Mouse (Mus musculus) brain, embryonic 14.5 days (tissue): ENCODE data around the gene Capn7. TPM values are rescaled to one million over a fixed set of nuclear protein-coding genes. Genes with fewer than 3 reads are reported as not detected.

ENCODE experiments used
- DNase-seq: peaks from one replicate; pipeline ENCODE4 v3.0.0-alpha.2; 2011; ENCODE audit warnings: low read depth
- CTCF ChIP-seq: fragments of 200-500 bp; IDR thresholded peaks from 2 replicates; pipeline ENCODE4 v1.5.1; 2012; ENCODE audit warnings: inconsistent platforms, mild to moderate bottlenecking, moderate library complexity, borderline replicate concordance; ENCODE audit not compliant: insufficient read depth, insufficient read length; ENCODE audit errors: extremely low read depth
- POLR2A ChIP-seq: fragments of 200-500 bp; IDR thresholded peaks from 2 replicates; pipeline ENCODE4 v1.6.1; 2012; ENCODE audit warnings: mild to moderate bottlenecking, inconsistent platforms, borderline replicate concordance; ENCODE audit not compliant: poor library complexity, insufficient read depth, insufficient read length, severe bottlenecking; ENCODE audit errors: extremely low read depth
- polyA plus RNA-seq: library from polyadenylated mRNA; depleted of rRNA; stranded (reverse); fragments of >200 nt; gene quantifications from 2 replicates; pipeline ENCODE4 v1.2.3, GENCODE M21; 2012; rRNA removed

The Capn7 gene
- polyA plus RNA-seq: 61.6 and 67.7 TPM in 2 replicates

DNA sequence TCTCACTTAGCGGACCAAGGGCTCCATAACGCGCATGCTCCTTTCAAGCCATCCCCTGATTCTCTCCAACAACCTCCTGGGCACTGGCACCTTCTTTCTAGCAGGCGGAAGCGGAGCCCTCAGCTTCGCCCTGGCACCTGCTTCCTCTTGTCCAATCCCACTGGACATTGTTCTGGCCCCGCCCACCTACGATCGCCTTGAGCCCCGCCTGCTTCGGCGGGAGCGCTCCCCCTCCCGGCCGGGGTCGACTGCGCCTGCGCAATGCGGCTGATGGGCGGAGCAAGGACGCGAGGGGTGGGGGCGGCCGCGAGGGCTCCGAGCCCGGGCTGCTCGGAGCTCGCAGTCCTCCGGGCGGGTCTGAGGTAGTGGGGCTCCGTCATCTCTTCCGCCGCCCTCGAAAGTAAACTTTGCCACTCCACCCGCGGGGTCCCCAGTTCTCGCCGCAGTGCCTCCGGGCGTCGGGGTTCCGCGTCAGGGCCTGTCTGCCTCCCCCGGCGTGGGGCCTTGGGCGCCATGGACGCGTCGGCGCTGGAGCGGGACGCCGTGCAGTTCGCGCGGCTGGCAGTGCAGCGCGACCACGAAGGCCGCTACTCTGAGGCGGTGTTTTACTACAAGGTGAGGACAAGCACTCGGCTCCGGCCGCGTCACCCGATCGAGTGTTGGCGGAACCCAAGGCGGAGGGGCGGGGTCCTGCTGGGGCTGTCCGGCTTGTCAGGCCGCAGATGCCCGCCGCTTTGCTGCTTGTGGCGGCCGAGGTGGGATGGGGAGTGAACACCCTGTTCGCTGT lies at the start of gene Capn7:
TSS of gene Capn7 (plus strand) at position 270 of the 787 bp plus-strand sequence.
- TF ChIP-seq CTCF (0 out of 2 replicates have a peak, but pooled peaks have one; percentile 3), POLR2A (peak; percentile 95)
- peak; percentile 99 for DNase-seq

DNA sequence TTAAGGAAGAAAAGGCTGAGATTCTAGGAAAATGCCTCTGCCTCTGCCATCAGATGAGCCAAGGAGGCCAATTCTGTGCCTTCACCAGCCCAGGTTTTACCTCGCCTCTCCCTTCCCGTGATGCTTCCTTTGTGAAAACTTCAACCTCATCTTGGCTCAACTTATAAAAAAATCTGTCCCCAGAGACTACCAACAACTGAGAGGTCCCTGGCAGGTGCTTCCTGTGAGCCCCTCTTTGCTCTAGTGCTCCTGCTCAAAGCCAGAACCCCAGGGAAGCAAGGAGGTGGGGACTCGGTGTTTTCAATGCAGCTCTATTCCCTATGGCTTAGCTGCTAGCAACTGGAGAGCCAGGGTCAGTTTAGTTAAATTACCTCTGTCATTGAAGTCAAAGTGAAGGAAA lies 23.2 kb upstream of the Capn7 start:
- DNase-seq: no peak
- TF ChIP-seq CTCF (no peak), POLR2A (no peak)

DNA sequence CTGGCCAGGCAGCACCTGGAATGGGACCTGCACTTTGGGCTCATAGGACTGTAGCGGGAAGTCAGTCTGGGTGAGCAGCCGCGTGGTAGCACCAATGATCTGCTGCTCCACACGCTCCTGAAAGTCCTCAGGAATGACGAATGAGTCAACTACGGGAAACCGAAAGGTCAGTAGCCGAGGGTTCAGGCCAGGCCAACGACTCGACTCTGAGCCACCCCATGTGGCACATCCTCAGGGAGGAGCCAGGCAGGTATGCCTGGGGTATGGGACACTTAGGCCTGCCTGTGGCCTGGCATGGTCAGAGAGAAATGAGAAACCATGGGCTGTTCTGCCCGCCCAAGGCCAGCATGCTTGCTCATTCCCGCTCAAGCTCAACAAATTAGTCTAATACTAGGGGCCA lies 19.8 kb upstream of the Capn7 start:
- DNase-seq: no peak
- TF ChIP-seq POLR2A: no peak
- no peak for TF ChIP-seq CTCF

DNA sequence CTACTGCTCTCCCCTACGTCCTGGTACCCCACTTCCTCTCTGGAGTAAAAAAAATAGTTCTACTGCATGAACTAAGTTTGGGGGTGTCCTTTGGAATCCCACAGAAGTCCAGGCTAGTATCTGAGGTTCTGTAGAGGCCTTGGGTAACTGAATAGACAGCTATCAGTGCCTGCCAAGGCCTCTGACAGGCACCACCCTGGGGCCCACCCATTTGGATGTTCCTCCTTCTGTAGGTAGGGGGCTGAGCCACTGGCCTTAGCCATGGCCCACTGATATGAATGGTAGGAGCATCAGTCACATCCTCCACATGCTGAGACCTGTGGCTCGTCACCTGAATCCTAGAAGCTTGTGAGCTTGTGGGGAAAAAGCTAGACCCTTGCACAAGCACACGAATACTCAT lies 18.7 kb upstream of the Capn7 start:
- DNase-seq: no peak

DNA sequence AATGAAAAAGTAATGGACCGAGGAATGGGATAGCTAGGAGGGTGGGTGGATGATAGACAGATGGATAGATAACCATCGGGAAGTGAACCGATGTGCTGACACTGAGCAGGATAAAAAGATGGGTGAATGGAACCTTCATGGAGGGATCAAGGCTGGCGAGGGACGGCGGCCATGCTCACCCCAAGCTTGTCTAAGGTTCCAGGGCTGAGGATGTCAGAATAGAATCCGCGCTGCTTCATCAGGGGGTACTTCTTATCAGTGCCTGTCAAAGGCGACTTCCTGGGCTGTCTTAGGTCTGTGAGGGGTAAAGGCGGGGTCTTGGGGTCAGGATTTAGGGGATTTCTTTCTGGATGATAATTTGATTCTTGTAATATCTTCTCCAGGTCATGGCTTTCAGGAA lies 16.9 kb upstream of the Capn7 start:
- TF ChIP-seq POLR2A (no peak), CTCF (no peak)

More for the DNA sequence above, 18.7 kb upstream of the Capn7 start:
- TF ChIP-seq CTCF (no peak), POLR2A (no peak)

DNA sequence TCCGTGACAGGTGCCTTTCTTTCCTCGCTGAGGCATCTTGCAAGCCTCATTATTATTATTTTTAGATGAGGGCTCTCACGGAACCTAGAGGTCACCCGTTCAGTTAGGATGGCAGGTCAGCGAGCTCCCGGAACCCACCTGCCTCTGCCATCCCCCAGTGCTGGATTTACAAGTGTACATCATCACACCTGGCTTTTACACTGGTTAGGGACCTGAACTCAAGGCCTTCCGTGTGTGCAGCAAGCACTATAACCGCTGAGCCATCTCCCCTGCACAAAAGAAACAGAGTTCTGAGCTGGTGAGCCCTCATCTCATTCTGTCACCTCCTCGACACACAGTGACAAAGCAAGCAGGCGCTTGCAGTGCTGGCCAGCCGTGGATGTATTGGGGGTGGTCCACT lies 15.3 kb upstream of the Capn7 start:
- DNase-seq: no peak
- TF ChIP-seq POLR2A (no peak), CTCF (no peak)

More for the DNA sequence above, 16.9 kb upstream of the Capn7 start:
- DNase-seq: no peak

DNA sequence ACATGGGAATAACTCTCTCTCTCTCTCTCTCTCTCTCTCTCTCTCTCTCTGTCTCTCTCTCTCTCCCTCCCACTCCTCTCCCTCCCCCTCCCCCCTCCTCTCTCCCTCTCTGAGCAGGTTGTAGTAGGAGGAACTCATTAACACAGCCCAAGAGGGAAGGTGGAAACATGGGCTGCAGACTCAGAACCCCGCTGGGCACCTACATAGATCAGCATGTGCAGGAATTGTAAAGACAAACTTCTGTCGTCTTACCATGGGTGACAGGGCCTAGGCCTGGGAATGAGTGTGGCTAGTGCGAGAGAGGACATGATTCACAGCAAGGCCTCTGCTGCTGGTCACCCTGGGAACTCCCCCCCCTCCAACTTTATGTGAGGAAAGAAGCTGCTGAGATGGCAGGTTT lies 14.2 kb upstream of the Capn7 start:
- DNase-seq: no peak
- no peak for TF ChIP-seq CTCF
- TF ChIP-seq POLR2A: no peak

DNA sequence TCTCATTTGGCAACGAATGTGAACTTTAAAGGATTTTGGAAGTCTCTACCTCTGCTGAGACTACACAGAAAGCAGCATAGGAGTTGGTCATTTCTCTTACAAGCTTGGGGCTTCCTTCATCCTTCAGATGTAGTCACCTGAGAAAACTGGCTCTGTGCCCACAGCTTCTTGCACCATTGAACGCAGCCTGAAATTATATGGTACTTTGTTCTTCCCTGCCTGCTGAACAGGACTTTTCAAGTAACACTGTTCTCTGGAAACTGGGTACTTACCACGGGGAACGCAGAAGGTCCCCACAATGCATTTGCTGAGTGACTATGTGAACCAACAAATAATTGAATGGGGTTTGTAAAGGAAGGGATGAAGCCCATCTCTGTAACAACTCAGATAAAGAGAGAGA lies 13.2 kb upstream of the Capn7 start:
- no peak for TF ChIP-seq CTCF
- no peak for TF ChIP-seq POLR2A
- DNase-seq: no peak

DNA sequence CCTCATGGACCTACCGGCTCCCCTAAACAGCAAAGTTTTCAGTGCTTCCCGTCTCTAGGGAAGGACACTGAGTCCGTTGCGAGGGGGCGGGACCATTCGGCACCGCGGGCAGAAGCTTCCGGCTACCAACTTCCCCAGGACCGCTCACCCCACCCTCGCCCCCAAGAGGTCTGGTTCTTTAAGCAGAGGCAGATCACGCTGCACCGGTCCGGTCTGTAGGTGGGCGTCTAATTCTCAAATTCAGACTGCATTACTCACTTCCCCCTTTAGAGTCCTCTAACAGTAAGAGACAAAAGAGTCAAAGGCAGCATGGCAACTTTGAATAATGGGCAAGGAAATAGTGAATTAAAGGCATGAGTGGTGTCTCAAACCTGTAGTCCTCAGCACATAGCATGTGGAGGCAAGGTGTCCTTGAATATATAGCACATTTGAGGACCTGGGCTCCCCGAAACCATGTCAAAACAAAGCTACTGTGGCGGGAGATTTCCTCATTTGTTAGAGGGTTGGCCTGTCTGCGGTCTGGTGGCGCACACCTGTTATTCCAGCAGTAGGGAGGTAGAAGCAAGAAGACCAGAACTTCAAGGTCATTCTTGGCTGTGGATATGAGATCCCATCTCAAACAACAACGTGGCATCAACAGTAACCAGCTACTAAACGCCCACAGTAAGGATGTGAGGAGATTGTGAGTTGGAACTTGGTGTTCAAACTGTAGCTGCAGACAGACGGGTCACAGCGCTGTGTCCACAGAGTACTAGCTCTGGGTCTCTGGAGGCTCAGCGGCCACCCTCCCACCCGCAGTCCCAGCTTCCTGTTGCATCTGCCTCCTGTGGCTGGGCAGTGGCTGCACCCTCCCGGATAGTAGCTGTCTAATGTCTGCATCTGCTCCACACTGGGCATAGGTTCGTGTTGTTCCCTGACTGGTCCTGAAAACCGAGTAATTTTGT lies 12.3 kb upstream of the Capn7 start, which contains the start of gene Dnah1:
TSS of gene Dnah1 (minus strand) at position 48 of the 944 bp plus-strand sequence.
- peak; percentile 41 for DNase-seq
- no peak for TF ChIP-seq CTCF
- no peak for TF ChIP-seq POLR2A

DNA sequence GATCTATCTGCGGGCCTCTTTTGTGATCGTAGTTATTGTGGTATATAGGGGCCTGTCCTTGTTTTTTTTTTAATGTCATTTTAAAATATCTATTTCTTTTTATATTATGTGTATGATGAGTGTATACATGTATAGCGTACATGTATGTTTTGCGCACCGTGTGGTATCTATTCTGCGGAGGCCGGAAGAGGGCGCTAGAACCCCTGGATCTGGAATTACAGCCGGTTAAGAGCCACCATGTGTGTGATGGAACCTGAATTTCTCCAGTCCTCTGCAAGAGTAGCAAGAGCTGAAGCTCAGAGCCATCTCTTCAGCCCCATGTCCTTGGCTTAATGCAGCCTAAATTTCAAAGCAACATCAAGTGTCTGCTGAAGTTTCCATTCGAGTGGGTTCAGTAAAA lies 11.6 kb upstream of the Capn7 start:
- no peak for DNase-seq
- peak; percentile 28; the same call in 1 of the 2 replicates for TF ChIP-seq CTCF
- TF ChIP-seq POLR2A: no peak

DNA sequence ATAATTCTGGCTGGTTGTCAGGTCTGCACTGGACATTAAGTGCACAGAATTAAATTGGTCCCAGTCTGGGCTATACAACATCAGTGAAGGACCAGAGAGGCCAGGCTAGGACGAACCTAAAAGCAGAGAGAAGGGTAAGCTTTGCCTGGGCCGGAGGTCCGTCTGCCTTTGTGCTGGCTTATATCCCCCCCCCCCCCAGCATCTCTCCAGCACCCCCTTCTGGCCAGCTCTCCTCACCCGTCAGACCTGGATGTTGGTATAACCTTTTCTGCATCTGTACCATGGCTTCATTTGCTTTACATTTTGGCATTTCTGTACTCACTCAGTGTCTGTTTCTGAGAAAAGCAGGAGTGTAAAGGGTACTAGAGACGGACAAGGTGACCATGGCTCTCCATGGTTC lies 10.9 kb upstream of the Capn7 start:
- no peak for TF ChIP-seq POLR2A
- TF ChIP-seq CTCF: peak; percentile 11; the same call in 1 of the 2 replicates
- DNase-seq: no peak
